Mouse (Mus musculus): ENCODE data around the gene Ptdss2. TPM values are rescaled to one million over a fixed set of nuclear protein-coding genes. Genes with fewer than 3 reads are reported as not detected.

Gene Ptdss2
- total RNA-seq, 2 experiments from 2014 or later, result 28.1 to 30.3 TPM

Other genes starting within 250 kb of the Ptdss2 start
- gene Psmd13, start 240.4 kb upstream of the Ptdss2 start, total RNA-seq (2021), result 10 to 100 TPM; 76.5 to 84.0 TPM
- gene Sirt3, start 240.1 kb upstream of the Ptdss2 start, total RNA-seq (2021), result 10 to 100 TPM; 61.9 to 69.3 TPM
- gene Cox8b, start 221.9 kb upstream of the Ptdss2 start, total RNA-seq (2021), result 1,000 to 10,000 TPM; 3,201 to 3,214 TPM
- not detected for gene Nlrp6, start 201.5 kb upstream of the Ptdss2 start, total RNA-seq (2021)
- gene Pgghg, start 181.0 kb upstream of the Ptdss2 start, total RNA-seq (2021), result 1 to 10 TPM; 3.5 to 4.3 TPM
- under 1 TPM in 1 of 2 experiments, not detected in 1; 0.46 TPM for gene Ifitm5, start 172.1 kb upstream of the Ptdss2 start, total RNA-seq (2021)
- not detected for gene Gm45717, start 166.4 kb upstream of the Ptdss2 start, total RNA-seq (2021)
- 10 to 100 TPM; 98.8 to 99.4 TPM for gene Ifitm2, start 166.4 kb upstream of the Ptdss2 start, total RNA-seq (2021)
- gene Ifitm1, start 155.2 kb upstream of the Ptdss2 start, total RNA-seq (2021), result 1 to 10 TPM; 2.6 to 8.3 TPM
- 100 to 1,000 TPM in 1 of 2 experiments, 10 to 100 TPM in 1; 94.8 to 129 TPM for gene Ifitm3, start 111.6 kb upstream of the Ptdss2 start, total RNA-seq (2021)
- gene Ifitm6, start 104.5 kb upstream of the Ptdss2 start, total RNA-seq (2021), result not detected
- gene Gm17387, start 93.3 kb upstream of the Ptdss2 start, total RNA-seq (2021), result not detected
- gene B4galnt4, start 61.3 kb upstream of the Ptdss2 start, total RNA-seq (2021), result not detected
- 1 to 10 TPM in 1 of 2 experiments, under 1 TPM in 1; 0.37 to 1.6 TPM for gene Pkp3, start 44.2 kb upstream of the Ptdss2 start, total RNA-seq (2021)
- 1 to 10 TPM; 4.2 to 4.7 TPM for gene Sigirr, start 21.8 kb upstream of the Ptdss2 start, total RNA-seq (2021)
- not detected for gene Ano9, start 4.6 kb upstream of the Ptdss2 start, total RNA-seq (2021)
- 10 to 100 TPM; 71.5 to 77.6 TPM for gene Rnh1, start 50.5 kb downstream of the Ptdss2 start, total RNA-seq (2021)
- 100 to 1,000 TPM in 1 of 2 experiments, 10 to 100 TPM in 1; 91.4 to 103 TPM for gene Hras, start 71.6 kb downstream of the Ptdss2 start, total RNA-seq (2021)
- 1 to 10 TPM; 2.0 to 3.4 TPM for gene Lrrc56, start 71.8 kb downstream of the Ptdss2 start, total RNA-seq (2021)
- not detected for gene Lmntd2, start 91.7 kb downstream of the Ptdss2 start, total RNA-seq (2021)
- under 1 TPM; 0.57 to 0.87 TPM for gene Rassf7, start 93.5 kb downstream of the Ptdss2 start, total RNA-seq (2021)
- gene Phrf1, start 106.4 kb downstream of the Ptdss2 start, total RNA-seq (2021), result 10 to 100 TPM; 33.7 to 34.8 TPM
- 1 to 10 TPM; 2.3 to 3.1 TPM for gene Irf7, start 144.1 kb downstream of the Ptdss2 start, total RNA-seq (2021)
- not detected for gene Cdhr5, start 154.4 kb downstream of the Ptdss2 start, total RNA-seq (2021)
- gene Sct, start 156.8 kb downstream of the Ptdss2 start, total RNA-seq (2021), result not detected
- gene Drd4, start 169.6 kb downstream of the Ptdss2 start, total RNA-seq (2021), result not detected
- gene Deaf1, start 205.3 kb downstream of the Ptdss2 start, total RNA-seq (2021), result 10 to 100 TPM; 11.7 to 12.6 TPM
- 10 to 100 TPM; 14.6 to 15.7 TPM for gene Tmem80, start 205.4 kb downstream of the Ptdss2 start, total RNA-seq (2021)
- gene Eps8l2, start 216.5 kb downstream of the Ptdss2 start, total RNA-seq (2021), result 1 to 10 TPM; 1.7 to 3.0 TPM